Mouse (Mus musculus) cerebellum, adult 2 months (tissue): ENCODE measurements around the gene Aip. TPM values are rescaled to one million over a fixed set of nuclear protein-coding genes. Genes with fewer than 3 reads are reported as not detected.

Experiments
- DNase-seq, 2 experiments: peaks; one replicate each; pipeline ENCODE4 v3.0.0; 2021
- H3K27ac ChIP-seq: fragments of 200-500 bp; 2 replicates; pipeline ENCODE4 v1.5.1; 2012; ENCODE audit warnings: low read length, control low read depth, inconsistent platforms; ENCODE audit not compliant: insufficient read depth
- H3K27me3 ChIP-seq: fragments of 200-500 bp; 2 replicates; pipeline ENCODE4 v1.6.1; 2012; ENCODE audit warnings: inconsistent platforms, mild to moderate bottlenecking, low read length, moderate library complexity; ENCODE audit not compliant: control insufficient read depth, insufficient read depth
- H3K4me1 ChIP-seq: fragments of 200-500 bp; 2 replicates; pipeline ENCODE4 v1.6.1; 2011; ENCODE audit warnings: low read length; ENCODE audit not compliant: control insufficient read depth, insufficient read depth
- H3K4me3 ChIP-seq: fragments of 200-500 bp; replicated peaks from 2 replicates; pipeline ENCODE3; 2011; ENCODE audit warnings: mild to moderate bottlenecking, low read depth, low read length, control low read depth; ENCODE audit not compliant: insufficient read depth
- CTCF ChIP-seq: fragments of 200-500 bp; IDR thresholded peaks from 2 replicates; pipeline ENCODE4 v1.5.1; 2011; ENCODE audit warnings: low read depth, mild to moderate bottlenecking, control low read depth, low read length, moderate library complexity, borderline replicate concordance; ENCODE audit not compliant: insufficient read depth
- POLR2A ChIP-seq: fragments of 200-500 bp; IDR thresholded peaks from 2 replicates; pipeline ENCODE4 v1.6.1; 2011; ENCODE audit warnings: low read length, control low read depth, borderline replicate concordance; ENCODE audit not compliant: insufficient read depth
- WGBS: fragments of 180-500 bp; shearing (Covaris S2); methylation state at CpG from one replicate; pipeline ENCODE4 v1.1.7; 2018; 5-methylcytosine and 5-hydroxymethylcytosine counted together
- polyA plus RNA-seq: library from polyadenylated mRNA; depleted of rRNA; stranded (reverse); fragments of >200 nt; gene quantifications from 2 replicates; pipeline ENCODE4 v1.2.3, GENCODE M21; 2012

The Aip gene
- polyA plus RNA-seq, 1 experiment: 207 TPM

GRCm38 (mm10) chr19:4145936-4146335 is 20.3 kb upstream of the Aip start:
- 93% methylated on average over 5 of the region's 5 CpGs for WGBS
- no peak for DNase-seq
- Histone ChIP-seq H3K4me3 (no peak overlapping the region), H3K27ac (no peak overlapping the region), H3K27me3 (no peaks in the 10 kb centered on the region), H3K4me1 (peaks cover 25% of the 10 kb centered on the region)
- no peak for TF ChIP-seq CTCF
- no peak for TF ChIP-seq POLR2A

- WGBS: 87% methylated on average over 16 of the region's 16 CpGs
- H3K4me3 ChIP-seq: no peak overlapping the region
- peaks cover 20% of the 10 kb centered on the region for H3K4me1 ChIP-seq
- TF ChIP-seq CTCF (no peak), POLR2A (no peak)
- H3K27ac ChIP-seq: no peak overlapping the region
- no peak for DNase-seq
- H3K27me3 ChIP-seq: no peaks in the 10 kb centered on the region
Measured at GRCm38 (mm10) chr19:4144550-4145498, 19.2 kb upstream of the Aip start.

GRCm38 (mm10) chr19:4143759-4144268 is 18.2 kb upstream of the Aip start, which contains the start of gene Cabp4:
TSS of gene Cabp4 (minus strand) at chr19:4144033.
- WGBS: 77% methylated on average over 7 of the region's 7 CpGs
- no peaks in the 10 kb centered on the region for H3K27me3 ChIP-seq
- no peak within 1 kb of the TSS for H3K4me3 ChIP-seq
- no peak for DNase-seq
- TF ChIP-seq POLR2A: no peak
- no peak for TF ChIP-seq CTCF
- peaks cover 15% of the 10 kb centered on the region for H3K4me1 ChIP-seq
- H3K27ac ChIP-seq: no peak within 1 kb of the TSS

GRCm38 (mm10) chr19:4142416-4143173 is 16.9 kb upstream of the Aip start:
- no peak overlapping the region for H3K27ac ChIP-seq
- DNase-seq: peak in 1 of 2 experiments; percentile 29
- 42% methylated on average over 18 of the region's 18 CpGs for WGBS
- no peak overlapping the region for H3K4me3 ChIP-seq
- H3K27me3 ChIP-seq: no peaks in the 10 kb centered on the region
- H3K4me1 ChIP-seq: peaks cover 10% of the 10 kb centered on the region
- TF ChIP-seq POLR2A (no peak), CTCF (no peak)

DNA sequence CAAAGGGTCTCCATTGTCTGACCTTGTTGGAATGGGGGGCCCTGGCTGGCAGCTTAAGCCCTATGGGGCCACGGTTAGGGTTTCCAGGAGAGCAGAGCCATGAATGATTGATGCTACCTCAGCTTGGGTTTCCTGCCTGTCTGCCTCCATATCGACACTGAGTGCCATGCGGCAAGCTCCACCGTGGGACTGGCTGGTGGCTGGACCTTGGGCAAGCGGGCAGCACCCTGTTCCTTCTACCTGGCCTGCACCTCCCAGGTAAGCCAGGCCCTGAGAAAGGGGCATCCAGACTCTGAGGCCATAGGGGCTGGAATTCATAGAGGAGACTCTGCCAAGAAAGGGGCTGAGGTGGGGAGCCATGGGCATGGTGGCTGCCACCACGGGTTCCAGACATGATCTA is 14.5 kb upstream of the Aip start:
- no peaks in the 10 kb centered on the region for H3K27me3 ChIP-seq
- no peak overlapping the region for H3K4me3 ChIP-seq
- TF ChIP-seq POLR2A: no peak
- TF ChIP-seq CTCF: no peak
- WGBS: 76% methylated on average over 6 of the region's 6 CpGs
- H3K4me1 ChIP-seq: no peaks in the 10 kb centered on the region
- H3K27ac ChIP-seq: no peak overlapping the region
- DNase-seq: no peak

- no peak within 1 kb of the TSS for H3K27ac ChIP-seq
- DNase-seq: no peak
- WGBS: 72% methylated on average over 2 of the region's 2 CpGs
- no peak within 1 kb of the TSS for H3K4me3 ChIP-seq
- TF ChIP-seq CTCF (no peak), POLR2A (no peak)
- H3K27me3 ChIP-seq: no peaks in the 10 kb centered on the region
- H3K4me1 ChIP-seq: no peaks in the 10 kb centered on the region
Measured at GRCm38 (mm10) chr19:4139446-4139845, 13.8 kb upstream of the Aip start, which contains the start of gene Gpr152. TSS of gene Gpr152 (plus strand) at chr19:4139787.

- Histone ChIP-seq H3K27me3 (no peaks in the 10 kb centered on the region), H3K4me1 (no peaks in the 10 kb centered on the region), H3K4me3 (no peak overlapping the region), H3K27ac (no peak overlapping the region)
- no peak for DNase-seq
- TF ChIP-seq POLR2A (no peak), CTCF (no peak)
- 88% methylated on average over 5 of the region's 5 CpGs for WGBS
Measured at GRCm38 (mm10) chr19:4137913-4138312, 12.3 kb upstream of the Aip start.

DNA sequence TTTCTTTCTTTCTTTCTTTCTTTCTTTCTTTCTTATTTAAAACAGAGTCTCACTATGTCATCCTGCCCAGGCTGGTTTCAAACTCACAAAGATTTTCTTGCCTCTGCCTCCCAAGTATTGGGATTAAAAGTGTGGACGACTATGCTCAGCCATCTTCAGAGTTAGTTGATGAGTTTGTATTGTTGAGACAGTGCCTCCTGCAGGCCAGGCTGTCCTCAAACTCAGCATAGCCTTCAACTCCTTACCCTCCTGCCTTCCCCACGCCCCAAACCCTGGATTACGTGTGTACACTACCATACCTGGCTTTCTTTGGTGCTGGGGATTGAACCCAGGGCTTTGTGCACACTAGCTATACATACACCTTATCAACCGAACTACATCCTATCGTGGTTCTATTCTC is 10.8 kb upstream of the Aip start:
- Histone ChIP-seq H3K4me1 (no peaks in the 10 kb centered on the region), H3K4me3 (no peak overlapping the region), H3K27ac (no peak overlapping the region), H3K27me3 (no peaks in the 10 kb centered on the region)
- DNase-seq: no peak
- 82% methylated on average over 5 of the region's 5 CpGs for WGBS
- TF ChIP-seq CTCF (no peak), POLR2A (no peak)
